In genomic region chr11:85844144-85844965, GRCm38 (mm10) we compare ENCODE assay signal across 9 mouse cellular contexts. TPM values are rescaled to one million over a fixed set of nuclear protein-coding genes. Genes with fewer than 3 reads are reported as not detected.
A peak's percentile ranks its signal among the peaks of the same experiment; 100 is the strongest.
DNase-seq lines count a peak whose midpoint lies in the region; ATAC-seq and TF ChIP-seq lines count a peak whose summit lies in the region.
"Had no signal": no experiment of that assay in that cellular context is flagged by ENCODE, and none has a peak within 500 bp of the region (broad histone marks: within the 10 kb centered on the region; RNA-seq: fewer than 3 reads in every experiment).

No protein-coding gene starts in this region.

- H3K27ac ChIP-seq in hindbrain, embryonic 10.5 days = peak overlapping the region; percentile 80
- peak overlapping the region; percentile 97 for H3K27ac ChIP-seq in lung, postnatal 0 days (ENCODE audit: low read length)

- H3K4me1 ChIP-seq in hindbrain, embryonic 10.5 days (replicated peaks) = peaks cover 61% of the 10 kb centered on the region
- H3K4me1 ChIP-seq in lung, postnatal 0 days (ENCODE audit: insufficient read depth, low read depth, low read length) = peaks cover 14% of the 10 kb centered on the region; the same call in 1 of the 2 replicates

- under 1% methylated on average over 54 of the region's 54 CpGs for WGBS in hindbrain, embryonic 10.5 days
- WGBS in lung, postnatal 0 days = under 1% methylated on average over 54 of the region's 54 CpGs

- H3K36me3 ChIP-seq in hindbrain, embryonic 10.5 days = no peaks in the 10 kb centered on the region
- H3K36me3 ChIP-seq in lung, postnatal 0 days (ENCODE audit: insufficient read depth, low read length) = peaks cover 12% of the 10 kb centered on the region; the same call in 1 of the 2 replicates

- H3K9ac ChIP-seq in lung, postnatal 0 days (replicated peaks; ENCODE audit: low read depth) = peak overlapping the region; percentile 45

- H3K9me3 ChIP-seq in hindbrain, embryonic 10.5 days = no peaks in the 10 kb centered on the region
- H3K9me3 ChIP-seq in lung, postnatal 0 days (ENCODE audit: low read length) = no peaks in the 10 kb centered on the region

- ATAC-seq in lung, postnatal 0 days = peak; percentile 46

- peak overlapping the region; percentile 80 for H3K4me2 ChIP-seq in lung, postnatal 0 days (replicated peaks; ENCODE audit: low read depth, low read length)

- DNase-seq in MN1 (ENCODE audit: low spot score) = peak; percentile 89
- peak; percentile 62 for DNase-seq in cerebellum, adult 9-11 months
- DNase-seq in forelimb bud, embryonic 11.5 days (ENCODE audit: low read depth, low spot score) = peak; percentile 90
- peak; percentile 92 for DNase-seq in hindbrain, embryonic 10.5 days (ENCODE audit: low spot score)
- DNase-seq in layer of hippocampus, adult 9-11 months = peak; percentile 60
- DNase-seq in lung, postnatal 0 days (ENCODE audit: low spot score) = peak; percentile 93
- peak; percentile 94 for DNase-seq in ovary, postnatal 14 days (ENCODE audit: low spot score)
- DNase-seq in thymus, postnatal 10 days (ENCODE audit: low spot score in 2 of 2) = peak; percentile 22 to 71

- peak; percentile 94 for TF ChIP-seq CTCF in lung, postnatal 0 days (IDR thresholded peaks at IDR 0.05)

- TF ChIP-seq EP300 in lung, postnatal 0 days (IDR thresholded peaks at IDR 0.05) = no peak

- H3K27me3 ChIP-seq in hindbrain, embryonic 10.5 days (ENCODE audit: insufficient read depth, poor library complexity, severe bottlenecking) = peaks cover 90% of the 10 kb centered on the region
- peaks cover 17% of the 10 kb centered on the region for H3K27me3 ChIP-seq in lung, postnatal 0 days (replicated peaks; ENCODE audit: insufficient read depth, low read length)

- H3K4me3 ChIP-seq in hindbrain, embryonic 10.5 days = peak overlapping the region; percentile 60
- H3K4me3 ChIP-seq in lung, postnatal 0 days (ENCODE audit: low read depth, low read length) = peak overlapping the region; percentile 47

RNA-seq across cellular contexts. Expression of gene Gm11444, which starts 5.8 kb away (rescaled TPM):
- not detected in 2 replicates for polyA plus RNA-seq in hindbrain, embryonic 10.5 days (2016; fragmentation: Nextera tagmentation; extraction: Ambion mirVana)
- not detected in 2 replicates for polyA plus RNA-seq in lung, postnatal 0 days (2015; fragmentation: Nextera tagmentation; extraction: Ambion mirVana)
- polyA plus RNA-seq: frontal cortex, adult 2 months had no signal

RNA-seq across cellular contexts. Expression of gene Tbx2, which starts 12.0 kb away (rescaled TPM):
- 1.5 and 3.1 TPM in 2 replicates for polyA plus RNA-seq in hindbrain, embryonic 10.5 days (2016; fragmentation: Nextera tagmentation; extraction: Ambion mirVana)
- 43.6 and 49.6 TPM in 2 replicates for polyA plus RNA-seq in lung, postnatal 0 days (2015; fragmentation: Nextera tagmentation; extraction: Ambion mirVana)

RNA-seq across cellular contexts. Expression of gene Tbx4, which starts 41.9 kb away (rescaled TPM):
- polyA plus RNA-seq in hindbrain, embryonic 10.5 days (2016; fragmentation: Nextera tagmentation; extraction: Ambion mirVana) = 0.09 and 0.22 TPM in 2 replicates
- 46.2 and 48.5 TPM in 2 replicates for polyA plus RNA-seq in lung, postnatal 0 days (2015; fragmentation: Nextera tagmentation; extraction: Ambion mirVana)

Comparison
In these comparisons a context has a peak if more than half of its experiments do, and no peak if none do; other contexts are left out.
1. Peak in every context shown above with its lines: DNase-seq, ATAC-seq, H3K4me3 ChIP-seq and H3K27ac ChIP-seq.
2. RNA of gene Tbx2, which starts 12.0 kb away (polyA plus RNA-seq): 43.6 to 49.6 TPM in lung, postnatal 0 days; 1.5 to 3.1 TPM in hindbrain, embryonic 10.5 days; every median in the first group is over 10 times any median in the second.
3. RNA of gene Tbx4, which starts 41.9 kb away (polyA plus RNA-seq): 46.2 to 48.5 TPM in lung, postnatal 0 days; 0.09 to 0.22 TPM in hindbrain, embryonic 10.5 days; every median in the first group is over 10 times any median in the second.